Mouse (Mus musculus) midbrain, embryonic 10.5 days (tissue): ENCODE measurements around the gene Col5a1. TPM values are rescaled to one million over a fixed set of nuclear protein-coding genes. Genes with fewer than 3 reads are reported as not detected.

ENCODE experiments used
- DNase-seq: peaks from one replicate; pipeline ENCODE4 v3.0.0-alpha.2; 2017; ENCODE audit warnings: low spot score
- H3K27ac ChIP-seq: fragments of 300-500 bp; sonication (generic); replicated peaks from 2 replicates; pipeline ENCODE4 v1.5.1; 2016; ENCODE audit warnings: mild to moderate bottlenecking
- H3K27me3 ChIP-seq: fragments of 300-500 bp; sonication (generic); 2 replicates; pipeline ENCODE4 v1.6.1; 2016; ENCODE audit warnings: low read depth, mild to moderate bottlenecking; ENCODE audit not compliant: poor library complexity, severe bottlenecking
- H3K36me3 ChIP-seq: fragments of 300-500 bp; sonication (generic); 2 replicates; pipeline ENCODE4 v1.6.1; 2016; ENCODE audit warnings: mild to moderate bottlenecking, moderate library complexity
- H3K4me1 ChIP-seq: fragments of 300-500 bp; sonication (generic); 2 replicates; pipeline ENCODE4 v1.6.1; 2016
- H3K4me3 ChIP-seq: fragments of 300-500 bp; sonication (generic); 2 replicates; pipeline ENCODE4 v1.5.1; 2016; ENCODE audit warnings: mild to moderate bottlenecking, moderate library complexity
- H3K9me3 ChIP-seq: fragments of 300-500 bp; sonication (generic); replicated peaks from 2 replicates; pipeline ENCODE4 v1.6.1; 2016; ENCODE audit warnings: mild to moderate bottlenecking
- WGBS: fragments of 180-500 bp; shearing (Covaris S2); methylation state at CpG from one replicate; pipeline ENCODE4 v1.1.7; 2016; 5-methylcytosine and 5-hydroxymethylcytosine counted together
- polyA plus RNA-seq: library from polyadenylated mRNA; unstranded; fragments of >200 nt; fragmentation: Nextera tagmentation; extraction: Ambion mirVana; gene quantifications from 2 replicates; pipeline ENCODE4 v1.2.1, GENCODE M21; 2016

The Col5a1 gene
- polyA plus RNA-seq, 1 experiment from 2014 or later: 16.2 TPM

DNA sequence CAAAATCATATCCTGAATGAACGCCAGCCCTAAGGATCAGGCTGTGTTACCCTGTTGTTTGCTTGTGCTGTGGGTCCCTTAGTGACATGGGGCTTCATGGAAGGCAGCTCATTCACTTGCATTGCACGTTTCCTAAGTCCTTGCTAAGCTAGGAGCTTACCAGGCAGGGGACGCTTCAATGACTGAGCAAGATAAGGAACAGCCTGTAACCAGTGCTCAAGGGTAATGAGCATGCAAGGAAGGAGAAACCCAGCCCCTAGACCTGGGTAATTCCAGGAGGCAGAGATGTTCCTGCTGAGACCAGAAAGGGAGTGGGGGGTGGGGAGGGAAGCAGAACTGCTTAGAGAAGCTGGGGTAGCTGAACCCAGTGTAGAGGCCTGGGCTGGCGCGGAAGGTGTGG, 107.2 kb downstream of the Col5a1 start:
- DNase-seq: no peak
- Histone ChIP-seq H3K27me3 (no peaks in the 10 kb centered on the region), H3K4me3 (no peak overlapping the region), H3K27ac (no peak overlapping the region), H3K4me1 (peaks cover 22% of the 10 kb centered on the region), H3K36me3 (peaks cover 9% of the 10 kb centered on the region; the same call in 1 of the 2 replicates), H3K9me3 (no peaks in the 10 kb centered on the region)
- WGBS: 64% methylated on average over 5 of the region's 5 CpGs

DNA sequence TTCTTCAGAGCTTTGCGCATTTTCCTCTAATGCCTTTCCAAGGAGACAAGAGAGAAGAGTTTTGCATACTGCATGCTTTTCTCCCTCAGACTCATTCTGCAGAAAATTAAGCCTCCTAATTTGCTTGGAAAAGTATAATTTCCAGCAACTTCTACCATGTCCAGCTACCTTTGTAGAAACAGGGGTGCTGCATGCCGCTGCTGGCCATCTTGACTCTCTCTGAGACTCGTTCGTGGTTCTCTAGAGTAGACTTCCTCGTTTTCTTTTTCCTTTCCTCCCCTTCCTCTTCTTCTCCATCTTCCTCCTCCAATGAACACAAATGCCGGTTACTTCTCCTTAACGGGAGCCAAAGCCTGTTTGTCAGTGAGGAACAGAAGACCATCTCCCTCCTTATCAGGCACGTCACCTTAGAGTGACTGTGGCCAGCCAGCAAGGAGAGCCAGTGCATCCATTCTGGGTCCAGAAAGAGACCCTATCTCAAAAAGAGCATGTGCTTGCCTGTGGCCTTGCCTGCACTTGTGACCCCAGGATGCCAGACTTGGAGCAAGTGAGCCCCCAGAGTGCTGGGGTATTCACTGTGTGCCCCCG, 113.9 kb downstream of the Col5a1 start:
- H3K9me3 ChIP-seq: no peaks in the 10 kb centered on the region
- DNase-seq: no peak
- no peaks in the 10 kb centered on the region for H3K27me3 ChIP-seq
- H3K4me3 ChIP-seq: no peak overlapping the region
- H3K36me3 ChIP-seq: peaks cover 7% of the 10 kb centered on the region
- H3K4me1 ChIP-seq: peaks cover 8% of the 10 kb centered on the region; the same call in 1 of the 2 replicates
- WGBS: 86% methylated on average over 9 of the region's 9 CpGs
- peak overlapping the region; percentile 39; the same call in 1 of the 2 replicates for H3K27ac ChIP-seq

DNA sequence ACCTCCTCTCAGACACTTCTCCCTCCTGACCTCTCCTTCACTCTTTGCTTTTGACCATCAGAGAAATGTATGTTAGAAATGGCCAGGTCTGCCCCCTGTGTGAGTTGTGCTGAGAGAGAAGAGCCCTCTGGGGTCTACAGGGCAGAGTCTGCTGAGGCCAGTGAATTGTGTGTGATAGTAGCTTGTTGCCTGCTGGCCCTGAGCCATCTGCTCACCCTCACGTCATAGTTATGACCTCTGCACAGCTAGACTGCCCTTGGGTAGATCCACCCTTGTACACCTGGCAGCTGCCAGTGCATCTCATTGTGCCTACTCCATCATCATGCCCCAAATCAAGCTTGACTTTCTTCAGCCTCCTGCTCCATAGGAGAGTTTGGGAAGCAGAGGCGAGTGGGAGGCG, 114.4 kb downstream of the Col5a1 start:
- Histone ChIP-seq H3K27me3 (no peaks in the 10 kb centered on the region), H3K36me3 (peaks cover 7% of the 10 kb centered on the region), H3K27ac (peak overlapping the region; percentile 39; the same call in 1 of the 2 replicates), H3K9me3 (no peaks in the 10 kb centered on the region), H3K4me3 (no peak overlapping the region), H3K4me1 (peaks cover 8% of the 10 kb centered on the region; the same call in 1 of the 2 replicates)
- DNase-seq: no peak
- whole genome bisulfite sequencing: 89% methylated on average over 3 of the region's 3 CpGs

GRCm38 (mm10) chr2:28001206-28001605, 115.0 kb downstream of the Col5a1 start:
- H3K4me3 ChIP-seq: no peak overlapping the region
- peak overlapping the region; percentile 39; the same call in 1 of the 2 replicates for H3K27ac ChIP-seq
- 93% methylated on average over 11 of the region's 11 CpGs for WGBS
- no peaks in the 10 kb centered on the region for H3K9me3 ChIP-seq
- H3K36me3 ChIP-seq: peaks cover 7% of the 10 kb centered on the region
- no peaks in the 10 kb centered on the region for H3K27me3 ChIP-seq
- peaks cover 8% of the 10 kb centered on the region; the same call in 1 of the 2 replicates for H3K4me1 ChIP-seq
- no peak for DNase-seq

DNA sequence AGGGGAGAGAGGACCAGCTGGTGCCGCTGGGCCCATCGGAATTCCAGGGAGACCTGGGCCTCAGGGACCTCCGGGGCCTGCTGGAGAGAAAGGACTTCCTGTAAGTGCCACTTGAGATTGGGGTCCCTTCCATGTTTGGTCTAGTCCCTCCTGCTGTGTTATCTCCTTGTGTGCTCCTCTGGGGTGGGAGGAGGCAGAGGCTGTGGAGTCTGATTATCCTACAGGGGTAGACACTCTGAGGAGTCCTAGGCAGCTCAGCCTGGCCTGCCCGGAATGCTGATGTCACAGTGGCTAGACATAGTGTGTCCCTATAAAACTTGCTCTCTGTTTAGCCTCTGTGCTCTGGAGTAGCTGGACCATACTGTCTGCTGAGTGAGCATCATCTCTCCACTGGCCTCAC, 119.0 kb downstream of the Col5a1 start:
- Histone ChIP-seq H3K27me3 (no peaks in the 10 kb centered on the region), H3K9me3 (no peaks in the 10 kb centered on the region), H3K4me1 (no peaks in the 10 kb centered on the region), H3K36me3 (peaks cover 7% of the 10 kb centered on the region), H3K4me3 (no peak overlapping the region), H3K27ac (peak overlapping the region; percentile 49; the same call in 1 of the 2 replicates)
- DNase-seq: no peak
- 83% methylated on average over 4 of the region's 4 CpGs for WGBS

DNA sequence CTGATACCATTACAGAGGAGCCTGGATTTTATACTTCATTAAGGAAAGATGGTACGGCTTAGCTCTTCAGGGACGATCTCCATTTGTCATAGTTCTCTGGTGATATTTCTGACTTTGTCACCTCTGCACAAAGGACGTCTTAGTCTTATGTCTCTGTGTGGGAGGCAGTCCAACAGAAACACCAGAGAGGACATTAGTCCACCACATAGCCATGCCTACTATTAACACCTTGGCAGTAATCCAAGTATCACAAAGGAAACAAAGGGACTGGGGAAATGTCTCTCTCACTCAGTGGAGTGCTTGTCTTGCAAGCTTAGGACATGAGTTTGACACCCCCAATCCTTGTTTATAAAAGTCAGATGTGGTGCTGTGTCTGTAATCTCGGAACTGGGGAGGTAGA, 122.0 kb downstream of the Col5a1 start:
- Histone ChIP-seq H3K27ac (no peak overlapping the region), H3K36me3 (peaks cover 16% of the 10 kb centered on the region), H3K4me1 (no peaks in the 10 kb centered on the region), H3K27me3 (no peaks in the 10 kb centered on the region), H3K4me3 (no peak overlapping the region), H3K9me3 (no peaks in the 10 kb centered on the region)
- 88% methylated on average over 4 of the region's 4 CpGs for WGBS
- DNase-seq: no peak

DNA sequence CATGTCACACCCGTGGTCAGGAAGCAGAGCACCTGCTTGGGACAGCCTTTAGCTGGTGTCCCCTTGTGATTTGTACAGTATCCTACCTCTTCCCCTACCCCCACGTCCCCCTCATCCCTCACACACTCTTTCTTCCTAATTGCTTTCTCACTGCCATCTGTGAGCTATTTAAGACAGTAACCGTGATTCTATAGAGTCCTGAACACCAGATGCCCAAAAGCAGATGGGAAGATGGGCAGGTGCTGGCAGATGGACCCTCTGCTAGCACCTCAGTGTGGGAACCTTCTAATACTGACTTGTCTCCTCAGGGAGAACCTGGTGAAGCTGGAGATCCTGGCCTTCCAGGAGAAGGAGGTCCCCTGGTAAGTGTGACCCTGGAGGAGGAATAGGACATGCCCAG, 126.1 kb downstream of the Col5a1 start:
- Histone ChIP-seq H3K36me3 (peaks cover 22% of the 10 kb centered on the region), H3K4me1 (no peaks in the 10 kb centered on the region), H3K27me3 (no peaks in the 10 kb centered on the region), H3K27ac (no peak overlapping the region; the same call in 1 of the 2 replicates), H3K9me3 (no peaks in the 10 kb centered on the region), H3K4me3 (no peak overlapping the region)
- 68% methylated on average over 3 of the region's 3 CpGs for WGBS
- DNase-seq: no peak

GRCm38 (mm10) chr2:28014778-28015177, 128.6 kb downstream of the Col5a1 start:
- no peak for DNase-seq
- Histone ChIP-seq H3K27me3 (no peaks in the 10 kb centered on the region), H3K4me3 (no peak overlapping the region), H3K4me1 (no peaks in the 10 kb centered on the region), H3K9me3 (no peaks in the 10 kb centered on the region), H3K36me3 (peaks cover 28% of the 10 kb centered on the region), H3K27ac (no peak overlapping the region)
- 95% methylated on average over 3 of the region's 3 CpGs for WGBS

DNA sequence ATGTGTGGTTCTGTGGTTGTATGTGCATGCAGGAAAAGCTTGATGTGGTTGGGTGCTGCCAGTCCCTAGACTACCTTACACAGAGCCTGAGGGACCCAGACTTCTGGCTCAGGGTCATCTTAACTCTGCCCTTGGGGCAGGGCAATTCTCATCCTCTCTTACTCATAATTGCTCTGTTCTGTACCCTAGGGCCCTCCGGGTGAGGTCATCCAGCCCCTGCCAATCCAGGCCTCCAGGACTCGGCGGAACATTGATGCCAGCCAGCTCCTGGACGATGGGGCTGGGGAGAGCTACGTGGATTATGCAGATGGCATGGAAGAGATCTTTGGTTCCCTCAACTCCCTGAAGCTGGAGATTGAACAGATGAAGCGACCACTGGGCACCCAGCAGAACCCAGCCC, 138.2 kb downstream of the Col5a1 start:
- no peaks in the 10 kb centered on the region for H3K9me3 ChIP-seq
- H3K4me3 ChIP-seq: no peak overlapping the region
- no peaks in the 10 kb centered on the region for H3K4me1 ChIP-seq
- H3K36me3 ChIP-seq: peaks cover 44% of the 10 kb centered on the region
- no peaks in the 10 kb centered on the region for H3K27me3 ChIP-seq
- DNase-seq: no peak
- WGBS: 90% methylated on average over 6 of the region's 6 CpGs
- H3K27ac ChIP-seq: no peak overlapping the region

GRCm38 (mm10) chr2:28025776-28026175, 139.6 kb downstream of the Col5a1 start:
- Histone ChIP-seq H3K27ac (no peak overlapping the region), H3K4me3 (no peak overlapping the region), H3K4me1 (no peaks in the 10 kb centered on the region), H3K27me3 (no peaks in the 10 kb centered on the region), H3K36me3 (peaks cover 39% of the 10 kb centered on the region), H3K9me3 (no peaks in the 10 kb centered on the region)
- DNase-seq: no peak
- WGBS: 91% methylated on average over 4 of the region's 4 CpGs

DNA sequence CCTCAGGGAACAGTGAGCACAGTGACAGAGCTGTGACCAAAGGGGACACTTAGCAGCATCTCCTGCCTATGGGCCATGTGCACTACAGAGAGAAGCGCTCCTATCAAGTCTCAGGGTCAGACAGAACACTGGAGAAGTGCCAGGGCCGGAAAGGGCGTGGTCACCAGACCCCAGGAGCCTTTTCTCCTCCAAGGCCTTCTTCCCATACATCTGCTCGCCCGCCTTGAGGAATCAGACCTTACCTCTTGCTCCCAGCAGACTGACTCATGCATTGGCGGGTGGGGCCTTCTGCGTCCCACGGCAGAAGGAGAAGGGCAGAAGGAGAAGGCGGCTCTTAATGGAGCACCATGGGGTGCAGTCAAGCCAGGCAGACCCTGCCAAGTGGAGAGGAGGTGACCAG, 145.6 kb downstream of the Col5a1 start:
- Histone ChIP-seq H3K4me1 (no peaks in the 10 kb centered on the region), H3K4me3 (no peak overlapping the region), H3K36me3 (peaks cover 23% of the 10 kb centered on the region), H3K9me3 (no peaks in the 10 kb centered on the region), H3K27ac (0 out of 2 replicates have a peak overlapping the region, but pooled peaks have one; percentile 3), H3K27me3 (no peaks in the 10 kb centered on the region)
- DNase-seq: no peak
- WGBS: 92% methylated on average over 9 of the region's 9 CpGs

DNA sequence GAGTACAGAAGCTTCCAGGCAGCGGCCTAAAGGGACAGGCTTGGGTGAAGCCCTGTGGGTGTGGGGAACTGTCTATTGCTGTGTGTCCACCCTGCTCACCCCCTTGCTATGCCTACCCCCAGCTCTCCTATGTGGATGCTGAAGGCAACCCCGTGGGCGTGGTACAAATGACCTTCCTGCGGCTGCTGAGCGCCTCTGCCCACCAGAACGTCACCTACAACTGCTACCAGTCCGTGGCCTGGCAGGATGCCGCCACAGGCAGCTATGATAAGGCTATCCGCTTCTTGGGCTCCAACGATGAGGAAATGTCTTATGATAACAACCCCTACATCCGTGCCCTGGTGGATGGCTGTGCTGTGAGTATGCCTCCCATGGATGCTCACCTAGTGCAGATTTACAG, 146.2 kb downstream of the Col5a1 start:
- Histone ChIP-seq H3K4me3 (no peak overlapping the region), H3K27ac (no peak overlapping the region), H3K36me3 (peaks cover 24% of the 10 kb centered on the region), H3K4me1 (no peaks in the 10 kb centered on the region), H3K27me3 (no peaks in the 10 kb centered on the region), H3K9me3 (no peaks in the 10 kb centered on the region)
- 94% methylated on average over 11 of the region's 11 CpGs for WGBS
- DNase-seq: no peak

GRCm38 (mm10) chr2:28034011-28034710, 147.9 kb downstream of the Col5a1 start:
- Histone ChIP-seq H3K9me3 (no peaks in the 10 kb centered on the region), H3K27me3 (no peaks in the 10 kb centered on the region), H3K4me1 (no peaks in the 10 kb centered on the region), H3K36me3 (peaks cover 12% of the 10 kb centered on the region), H3K27ac (no peak overlapping the region), H3K4me3 (no peak overlapping the region)
- no peak for DNase-seq
- WGBS: 91% methylated on average over 13 of the region's 13 CpGs
